ENCODE assay signal across 8 mouse cellular contexts in genomic region chrX:69361055-69361558, GRCm38 (mm10). TPM values are rescaled to one million over a fixed set of nuclear protein-coding genes. Genes with fewer than 3 reads are reported as not detected.
DNase-seq lines count a peak whose midpoint lies in the region; ATAC-seq and TF ChIP-seq lines count a peak whose summit lies in the region.

No protein-coding gene starts in this region.

- WGBS in limb, embryonic 12.5 days = 13% methylated on average over 10 of the region's 10 CpGs
- 18% methylated on average over 10 of the region's 10 CpGs for WGBS in small intestine, adult 2 months

- H3K36me3 ChIP-seq in limb, embryonic 12.5 days = no peaks in the 10 kb centered on the region
- no peaks in the 10 kb centered on the region for H3K36me3 ChIP-seq in small intestine, adult 2 months (ENCODE audit: control insufficient read depth, insufficient read depth, low read length)

- H3K4me3 ChIP-seq in limb, embryonic 12.5 days (replicated peaks) = peak overlapping the region; percentile 65
- peak overlapping the region; percentile 54; the same call in 1 of the 2 replicates for H3K4me3 ChIP-seq in small intestine, adult 2 months (ENCODE audit: low read depth, low read length)

- no peaks in the 10 kb centered on the region for H3K9me3 ChIP-seq in limb, embryonic 12.5 days

- peak overlapping the region; percentile 89 for H3K27ac ChIP-seq in limb, embryonic 12.5 days
- H3K27ac ChIP-seq in small intestine, adult 2 months (ENCODE audit: insufficient read depth, low read depth, low read length) = no peak overlapping the region

- TF ChIP-seq CTCF in small intestine, adult 2 months (IDR thresholded peaks at IDR 0.05; ENCODE audit: extremely low read depth, insufficient read length, insufficient replicate concordance, low read depth, low read length) = no peak

- peak overlapping the region; percentile 87 for H3K9ac ChIP-seq in limb, embryonic 12.5 days (replicated peaks)

- DNase-seq in cerebellum, postnatal 10 days = peak; percentile 32 to 39
- DNase-seq in cerebellum, adult 11-12 months = no peak
- peak; percentile 7 for DNase-seq in right cerebral cortex, adult 18-20 months
- no peak for DNase-seq in right cerebral cortex, postnatal 14 days
- no peak for DNase-seq in lung, adult 18-20 months

- peaks cover 18% of the 10 kb centered on the region for H3K27me3 ChIP-seq in limb, embryonic 12.5 days
- H3K27me3 ChIP-seq in small intestine, adult 2 months (ENCODE audit: control insufficient read depth, insufficient read depth, low read length) = peaks cover 7% of the 10 kb centered on the region; the same call in 1 of the 2 replicates

- no peak for ATAC-seq in limb, embryonic 12.5 days (ENCODE audit: insufficient number of reproducible peaks, insufficient read depth, low FRiP score, low TSS enrichment, low read depth)
- no peak for ATAC-seq in erythroid progenitor cell, adult 5-6 weeks (replicated peaks; ENCODE audit: low FRiP score, poor library complexity, severe bottlenecking)

- no peak for TF ChIP-seq POLR2A in small intestine, adult 2 months (IDR thresholded peaks at IDR 0.05; ENCODE audit: low read depth, low read length)

- H3K4me2 ChIP-seq in limb, embryonic 12.5 days = peak overlapping the region; percentile 62

- no peaks in the 10 kb centered on the region for H3K4me1 ChIP-seq in limb, embryonic 12.5 days (replicated peaks)
- no peaks in the 10 kb centered on the region for H3K4me1 ChIP-seq in small intestine, adult 2 months (ENCODE audit: control insufficient read depth, insufficient read depth, insufficient read length, low read length)

RNA-seq across cellular contexts. Expression of gene Aff2, which starts 1.0 kb away (rescaled TPM):
- polyA plus RNA-seq in limb, embryonic 12.5 days (2016; fragmentation: Nextera tagmentation; extraction: Ambion mirVana) = 20.0 and 22.7 TPM in 2 replicates
- 0.05 and 0.11 TPM in 2 replicates for polyA plus RNA-seq in small intestine, adult 2 months (2012; rRNA removed)
- 2.1 TPM in 1 of 2 replicates, not detected in the other for total RNA-seq in erythroid progenitor cell, adult 5-6 weeks (2015; ENCODE audit: low replicate concordance)
- total RNA-seq in erythroid progenitor cell, adult 5-6 weeks (2017; ENCODE audit: low replicate concordance) = 0.15 TPM in 1 of 2 replicates, not detected in the other

Comparison
In these comparisons a context has a peak if more than half of its experiments do, and no peak if none do; other contexts are left out.
1. DNase-seq: peak in cerebellum, postnatal 10 days (2 of 2) and right cerebral cortex, adult 18-20 months (single experiment); none in cerebellum, adult 11-12 months (single experiment), right cerebral cortex, postnatal 14 days (single experiment) and lung, adult 18-20 months (0 of 2).
2. RNA of gene Aff2, which starts 1.0 kb away (polyA plus RNA-seq): 20.0 to 22.7 TPM in limb, embryonic 12.5 days; 0.05 to 0.11 TPM in small intestine, adult 2 months; every median in the first group is over 10 times any median in the second.